Mouse (Mus musculus): Measurements from ENCODE around the gene Vmac. TPM values are rescaled to one million over a fixed set of nuclear protein-coding genes. Genes with fewer than 3 reads are reported as not detected.

Vmac gene
- polyA plus RNA-seq, 1 experiment, result 4.5 TPM

DNA sequence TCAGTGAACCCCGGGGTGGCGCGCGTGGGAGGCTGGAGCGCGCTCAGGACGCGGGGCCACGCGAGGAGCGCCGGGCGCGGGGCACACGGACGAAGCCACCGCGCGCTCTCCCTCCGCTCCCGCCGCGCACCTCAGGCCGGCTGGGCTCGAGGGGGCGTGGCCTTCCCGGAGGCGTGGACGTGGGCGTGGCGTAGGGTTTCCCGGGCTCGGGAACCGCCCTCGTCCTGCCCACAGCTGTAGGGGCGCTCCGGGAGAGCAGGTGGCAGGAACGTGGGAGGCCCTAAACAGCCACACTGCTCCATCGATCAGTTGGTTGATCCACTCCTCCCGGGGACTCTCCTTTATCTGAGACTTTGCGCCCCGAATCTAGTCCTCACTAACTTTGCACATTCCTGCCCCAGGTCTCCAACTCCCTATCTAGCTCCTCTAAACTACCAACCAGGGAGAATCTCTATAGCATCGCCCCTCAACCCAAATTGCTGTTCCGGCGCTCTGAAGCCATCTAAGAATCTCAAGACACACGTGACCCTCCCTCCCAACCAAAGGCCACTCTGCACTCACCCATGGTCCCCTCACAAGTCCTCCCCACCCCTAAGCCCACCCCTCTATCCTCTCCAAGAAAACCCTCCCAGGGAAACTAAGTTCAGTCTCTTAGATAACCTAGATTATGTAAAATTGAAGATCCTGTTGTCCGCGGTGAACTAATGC is 39.7 kb upstream of the Vmac start, which contains the start of gene Nrtn:
TSS of gene Nrtn (minus strand) at position 115 of the 708 bp plus-strand sequence.
- no peaks in the 10 kb centered on the region for H3K79me2 ChIP-seq (ENCODE audit: control insufficient read depth, insufficient read depth)
- no peaks in the 10 kb centered on the region for H3K79me3 ChIP-seq (ENCODE audit: low read depth)
- peak within 1 kb of the TSS; percentile 41 for H3ac ChIP-seq (ENCODE audit: control insufficient read depth, insufficient read length, low read depth)
- H3K27me3 ChIP-seq (ENCODE audit: control insufficient read depth, insufficient read depth, insufficient read length), result peaks cover 30% of the 10 kb centered on the region
- no peak within 1 kb of the TSS for H3K4me3 ChIP-seq (ENCODE audit: insufficient read depth, poor library complexity, severe bottlenecking)
- H3K36me3 ChIP-seq (ENCODE audit: control insufficient read depth, insufficient read depth), result no peaks in the 10 kb centered on the region
- TF ChIP-seq USF1 (IDR thresholded peaks at IDR 0.05; ENCODE audit: low read depth) (no peak), CEBPB (IDR thresholded peaks at IDR 0.05; ENCODE audit: low read depth) (no peak), MYOD1 (IDR thresholded peaks at IDR 0.05; ENCODE audit: control insufficient read depth, insufficient read length, low read depth) (no peak), MYOG (IDR thresholded peaks at IDR 0.05; ENCODE audit: control insufficient read depth, extremely low read depth, insufficient read length) (no peak), MAX (IDR thresholded peaks at IDR 0.05) (no peak), CTCF (IDR thresholded peaks at IDR 0.05; ENCODE audit: control insufficient read depth, insufficient read depth, insufficient read length) (no peak)

DNA sequence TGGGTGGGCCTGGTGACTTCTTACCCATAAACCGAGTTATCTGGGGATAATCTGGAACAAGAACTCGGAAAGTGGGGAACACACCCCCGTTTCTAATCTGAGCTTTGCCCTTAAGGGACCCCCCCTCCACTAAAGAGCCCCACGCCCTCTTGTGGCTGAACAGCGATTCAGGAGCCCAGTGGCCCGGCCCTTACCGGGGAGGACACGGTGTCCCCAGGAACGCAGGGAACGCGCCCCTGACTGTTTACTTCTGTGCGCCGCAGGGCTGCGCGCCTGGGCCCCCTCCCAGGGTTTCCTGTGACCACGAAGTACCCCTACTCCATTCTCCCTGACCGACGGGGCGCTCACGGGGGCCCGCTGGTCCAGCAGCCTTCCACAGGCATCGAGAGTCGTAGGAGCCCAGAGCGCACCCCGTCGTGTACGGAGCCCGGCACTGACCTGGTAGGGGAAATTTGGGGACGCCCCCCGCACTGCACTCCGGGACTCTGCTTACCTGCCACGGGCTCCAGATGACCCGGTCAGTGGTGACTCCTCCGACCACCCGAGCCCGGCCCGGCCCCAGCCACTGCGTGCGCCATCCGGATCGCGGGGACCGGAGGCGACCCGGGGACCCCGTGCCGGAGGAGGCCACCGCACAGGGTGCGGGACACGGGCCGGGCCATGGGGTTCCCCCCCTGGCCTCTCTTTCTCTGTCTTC is 39.0 kb upstream of the Vmac start:
- no peak for TF ChIP-seq MAX (IDR thresholded peaks at IDR 0.05)
- TF ChIP-seq FOSL1 (IDR thresholded peaks at IDR 0.05; ENCODE audit: insufficient read depth, low read length, poor library complexity, severe bottlenecking), result no peak
- no peak for TF ChIP-seq USF1 (IDR thresholded peaks at IDR 0.05; ENCODE audit: low read depth)
- TF ChIP-seq CTCF (IDR thresholded peaks at IDR 0.05; ENCODE audit: control insufficient read depth, insufficient read depth, insufficient read length), result no peak
- TF ChIP-seq MYOG (IDR thresholded peaks at IDR 0.05; ENCODE audit: control insufficient read depth, extremely low read depth, insufficient read length), result no peak
- no peak for TF ChIP-seq MYOD1 (IDR thresholded peaks at IDR 0.05; ENCODE audit: control insufficient read depth, insufficient read length, low read depth)
- TF ChIP-seq CEBPB (IDR thresholded peaks at IDR 0.05; ENCODE audit: low read depth), result no peak
- H3K79me2 ChIP-seq (ENCODE audit: control insufficient read depth, insufficient read depth), result no peaks in the 10 kb centered on the region
- H3K36me3 ChIP-seq (ENCODE audit: control insufficient read depth, insufficient read depth), result no peaks in the 10 kb centered on the region
- no peaks in the 10 kb centered on the region for H3K79me3 ChIP-seq (ENCODE audit: low read depth)
- H3K27me3 ChIP-seq (ENCODE audit: control insufficient read depth, insufficient read depth, insufficient read length), result peaks cover 30% of the 10 kb centered on the region
- H3K4me3 ChIP-seq (ENCODE audit: insufficient read depth, poor library complexity, severe bottlenecking), result no peak overlapping the region
- H3ac ChIP-seq (ENCODE audit: control insufficient read depth, insufficient read length, low read depth), result peak overlapping the region; percentile 33

DNA sequence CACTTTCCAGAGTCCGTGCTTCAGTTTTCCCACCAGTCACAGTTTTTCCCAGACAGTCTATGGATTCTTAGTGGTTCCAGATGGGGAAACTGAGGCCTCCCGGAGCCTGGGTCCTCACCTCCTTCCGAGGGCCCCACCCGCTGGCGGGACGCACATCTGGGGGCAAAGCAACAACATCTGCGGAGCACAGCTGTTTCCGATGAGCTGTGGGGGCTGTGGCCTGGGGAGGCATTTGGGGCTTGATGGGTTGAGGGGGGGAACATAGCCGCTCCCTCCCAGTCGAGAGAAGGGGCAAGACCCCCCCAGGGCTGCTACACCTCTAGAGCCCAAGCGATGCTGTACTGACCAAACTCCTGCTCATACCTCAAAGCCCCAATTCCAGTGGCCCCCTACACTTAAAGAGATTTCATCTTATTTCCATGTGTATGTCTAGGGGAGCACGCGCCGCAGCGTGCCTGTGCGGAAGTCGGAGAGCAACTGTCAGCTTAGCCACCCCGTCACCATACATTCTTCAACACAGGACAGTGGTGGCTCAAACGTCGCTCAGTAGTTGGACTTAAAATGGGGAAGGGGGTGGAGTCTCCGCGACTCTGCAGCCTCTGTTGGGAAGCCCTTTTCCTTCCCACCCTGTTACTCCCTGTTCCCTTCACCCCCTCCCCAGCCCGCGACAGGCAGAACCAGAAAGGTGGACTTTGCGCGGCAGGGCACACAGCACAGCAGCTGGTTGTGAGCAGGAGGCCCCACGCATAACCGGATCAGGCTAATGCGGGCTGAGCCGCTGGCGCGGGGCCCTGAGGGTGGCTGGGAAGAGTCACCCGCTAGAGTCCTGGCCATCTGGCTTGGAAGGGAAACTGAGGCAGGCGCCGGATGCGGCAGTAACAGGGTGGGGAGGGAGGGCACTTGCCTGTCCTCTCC is 36.7 kb upstream of the Vmac start:
- Histone ChIP-seq H3ac (ENCODE audit: control insufficient read depth, insufficient read length, low read depth) (no peak overlapping the region), H3K36me3 (ENCODE audit: control insufficient read depth, insufficient read depth) (no peaks in the 10 kb centered on the region), H3K79me2 (ENCODE audit: control insufficient read depth, insufficient read depth) (no peaks in the 10 kb centered on the region), H3K27me3 (ENCODE audit: control insufficient read depth, insufficient read depth, insufficient read length) (peaks cover 36% of the 10 kb centered on the region), H3K4me3 (ENCODE audit: insufficient read depth, poor library complexity, severe bottlenecking) (no peak overlapping the region), H3K79me3 (ENCODE audit: low read depth) (no peaks in the 10 kb centered on the region)
- TF ChIP-seq MYOD1 (IDR thresholded peaks at IDR 0.05; ENCODE audit: control insufficient read depth, insufficient read length, low read depth) (no peak), MAX (IDR thresholded peaks at IDR 0.05) (no peak), CEBPB (IDR thresholded peaks at IDR 0.05; ENCODE audit: low read depth) (no peak), FOSL1 (IDR thresholded peaks at IDR 0.05; ENCODE audit: insufficient read depth, low read length, poor library complexity, severe bottlenecking) (no peak), USF1 (IDR thresholded peaks at IDR 0.05; ENCODE audit: low read depth) (no peak), MYOG (IDR thresholded peaks at IDR 0.05; ENCODE audit: control insufficient read depth, extremely low read depth, insufficient read length) (no peak), CTCF (IDR thresholded peaks at IDR 0.05; ENCODE audit: control insufficient read depth, insufficient read depth, insufficient read length) (no peak)

DNA sequence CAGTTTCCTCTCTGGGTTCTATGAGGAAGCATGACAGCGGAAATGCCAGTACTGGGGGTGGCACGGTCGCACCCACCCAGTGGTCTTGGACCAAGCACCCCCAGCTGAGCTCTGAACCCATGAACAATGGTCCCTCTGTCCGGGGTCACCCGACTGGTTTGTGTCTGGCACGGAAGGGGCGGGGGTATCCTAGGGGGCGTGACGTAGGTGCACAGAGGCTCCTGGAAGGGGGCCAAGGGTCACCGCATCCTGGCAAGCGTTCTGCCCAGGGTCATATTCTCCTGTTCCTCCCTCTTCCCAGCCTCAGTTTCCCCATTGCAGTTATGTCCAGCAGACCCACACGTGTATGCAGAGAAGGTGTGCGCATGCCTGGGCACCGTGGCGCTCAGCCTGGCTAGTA is 35.6 kb upstream of the Vmac start:
- Histone ChIP-seq H3K36me3 (ENCODE audit: control insufficient read depth, insufficient read depth) (no peaks in the 10 kb centered on the region), H3K27me3 (ENCODE audit: control insufficient read depth, insufficient read depth, insufficient read length) (peaks cover 40% of the 10 kb centered on the region), H3ac (ENCODE audit: control insufficient read depth, insufficient read length, low read depth) (no peak overlapping the region), H3K4me3 (ENCODE audit: insufficient read depth, poor library complexity, severe bottlenecking) (no peak overlapping the region), H3K79me2 (ENCODE audit: control insufficient read depth, insufficient read depth) (no peaks in the 10 kb centered on the region), H3K79me3 (ENCODE audit: low read depth) (no peaks in the 10 kb centered on the region)
- no peak for TF ChIP-seq FOSL1 (IDR thresholded peaks at IDR 0.05; ENCODE audit: insufficient read depth, low read length, poor library complexity, severe bottlenecking)
- no peak for TF ChIP-seq MAX (IDR thresholded peaks at IDR 0.05)
- TF ChIP-seq USF1 (IDR thresholded peaks at IDR 0.05; ENCODE audit: low read depth), result no peak
- no peak for TF ChIP-seq MYOD1 (IDR thresholded peaks at IDR 0.05; ENCODE audit: control insufficient read depth, insufficient read length, low read depth)
- no peak for TF ChIP-seq CTCF (IDR thresholded peaks at IDR 0.05; ENCODE audit: control insufficient read depth, insufficient read depth, insufficient read length)
- TF ChIP-seq MYOG (IDR thresholded peaks at IDR 0.05; ENCODE audit: control insufficient read depth, extremely low read depth, insufficient read length), result no peak

DNA sequence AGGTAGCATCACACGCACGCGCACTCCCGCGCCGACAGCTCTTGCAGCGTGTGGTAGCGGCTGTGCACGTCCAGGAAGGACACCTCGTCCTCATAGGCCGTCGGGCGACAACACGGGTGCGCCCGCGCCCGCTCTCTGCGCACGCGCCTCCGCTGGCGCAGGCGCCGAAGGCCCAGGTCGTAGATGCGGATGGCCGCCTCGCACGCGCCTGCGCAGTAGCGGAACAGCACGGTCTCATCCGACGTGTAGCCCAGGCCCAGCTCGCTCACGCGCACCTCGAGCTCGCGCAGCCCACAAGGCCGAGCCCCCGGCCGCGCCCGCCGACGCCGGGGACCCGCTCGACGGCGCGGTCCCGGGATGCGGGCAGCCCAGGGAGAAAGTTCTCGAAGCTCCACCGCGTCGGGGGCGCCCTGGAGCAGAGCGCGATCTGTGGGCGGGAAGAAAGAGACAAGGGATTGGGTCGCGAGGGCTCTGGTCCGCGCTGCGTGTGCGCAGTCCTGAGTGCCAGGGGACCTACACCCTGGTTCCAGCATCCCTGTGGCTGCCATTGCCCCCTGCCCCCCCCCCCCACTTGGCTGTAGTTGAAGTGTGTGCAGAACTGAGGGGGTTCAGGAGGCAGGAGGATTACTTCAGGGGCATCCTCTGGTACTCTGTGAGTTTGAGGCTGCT is 33.7 kb upstream of the Vmac start:
- Histone ChIP-seq H3ac (ENCODE audit: control insufficient read depth, insufficient read length, low read depth) (no peak overlapping the region), H3K79me2 (ENCODE audit: control insufficient read depth, insufficient read depth) (no peaks in the 10 kb centered on the region), H3K79me3 (ENCODE audit: low read depth) (no peaks in the 10 kb centered on the region), H3K27me3 (ENCODE audit: control insufficient read depth, insufficient read depth, insufficient read length) (peaks cover 40% of the 10 kb centered on the region), H3K36me3 (ENCODE audit: control insufficient read depth, insufficient read depth) (no peaks in the 10 kb centered on the region), H3K4me3 (ENCODE audit: insufficient read depth, poor library complexity, severe bottlenecking) (no peak overlapping the region)
- TF ChIP-seq MYOD1 (IDR thresholded peaks at IDR 0.05; ENCODE audit: control insufficient read depth, insufficient read length, low read depth), result no peak
- no peak for TF ChIP-seq CEBPB (IDR thresholded peaks at IDR 0.05; ENCODE audit: low read depth)
- no peak for TF ChIP-seq CTCF (IDR thresholded peaks at IDR 0.05; ENCODE audit: control insufficient read depth, insufficient read depth, insufficient read length)
- TF ChIP-seq MAX (IDR thresholded peaks at IDR 0.05), result no peak
- TF ChIP-seq FOSL1 (IDR thresholded peaks at IDR 0.05; ENCODE audit: insufficient read depth, low read length, poor library complexity, severe bottlenecking), result no peak
- no peak for TF ChIP-seq USF1 (IDR thresholded peaks at IDR 0.05; ENCODE audit: low read depth)
- TF ChIP-seq MYOG (IDR thresholded peaks at IDR 0.05; ENCODE audit: control insufficient read depth, extremely low read depth, insufficient read length), result no peak
